Mouse (Mus musculus): Measurements from ENCODE around the gene Krtcap2.
"Not testable (repeated sequence)": the region's sequence is repeated elsewhere in the genome, so short reads cannot be mapped to it uniquely, and the experiment has no call there.

The Krtcap2 gene

DNA sequence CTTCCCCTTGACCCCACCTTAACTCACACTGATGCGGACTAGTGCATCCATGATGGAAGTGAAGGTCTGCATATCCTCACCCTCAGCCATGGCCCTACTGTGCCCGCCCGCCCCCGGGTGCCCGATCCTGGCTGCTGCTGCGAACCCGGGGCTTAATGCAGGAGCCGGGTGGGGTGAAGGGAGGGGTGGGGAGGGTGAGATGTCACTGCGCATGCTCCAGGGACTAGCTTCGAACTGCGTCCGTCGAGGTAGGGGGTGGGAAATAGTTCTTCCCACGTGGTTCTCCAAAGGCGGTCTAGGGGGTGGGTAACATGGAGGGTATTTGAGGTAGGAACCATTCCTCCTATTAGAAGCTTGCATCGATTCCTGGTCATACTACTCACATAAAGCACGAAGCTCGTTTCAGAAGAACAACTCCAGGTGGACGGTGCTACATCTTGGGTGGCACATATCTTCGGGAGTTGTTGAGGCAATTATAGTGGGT, at the start of gene Krtcap2:
Gene Krtcap2 (plus strand): TSS at position 279 of the 484 bp plus-strand sequence.
- no peak for DNase-seq (ENCODE audit: low spot score in 2 of 2)

DNA sequence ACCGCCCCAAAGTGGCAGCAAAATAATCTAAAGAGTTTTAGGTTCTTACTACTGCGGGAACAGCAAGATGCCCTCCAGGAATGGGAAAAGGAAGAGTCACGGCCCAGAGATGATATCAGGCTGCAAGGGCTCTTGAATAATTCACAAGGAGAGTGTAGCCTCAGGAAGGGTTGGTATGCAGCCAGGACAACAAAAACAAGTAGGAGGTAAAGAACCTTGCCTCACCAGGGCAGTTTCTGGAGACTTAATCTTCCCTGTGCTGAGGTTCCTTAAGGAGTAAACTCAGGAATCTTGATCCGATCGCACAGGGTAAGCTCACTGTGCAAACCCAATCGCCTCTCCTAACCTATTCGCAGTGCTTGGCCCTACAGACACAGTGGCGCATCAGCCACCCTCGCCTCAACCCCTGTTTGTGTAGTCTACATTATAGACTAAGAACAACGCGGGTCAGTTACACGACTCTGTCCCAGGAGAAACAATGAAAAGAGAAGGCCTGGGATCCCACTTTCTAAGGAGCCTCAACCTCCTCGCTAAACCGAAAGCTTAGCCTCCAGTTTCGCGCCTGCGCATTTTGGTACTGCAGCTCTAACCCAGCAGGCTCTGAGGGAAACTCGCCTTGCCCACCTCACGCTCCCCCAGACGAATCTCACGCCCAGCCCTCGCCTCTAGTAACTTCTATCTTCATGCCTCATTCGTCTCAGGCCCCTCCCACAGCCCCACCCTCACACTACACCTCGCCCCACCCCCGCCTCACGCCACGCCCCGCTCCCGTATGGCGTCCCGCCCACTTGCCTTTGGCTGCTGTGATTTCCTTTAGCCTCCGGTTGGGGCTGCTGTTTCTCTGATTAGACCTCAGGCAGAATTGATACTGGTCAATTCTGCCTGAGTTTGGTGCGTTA, 49.5 kb upstream of the Krtcap2 start:
- DNase-seq (ENCODE audit: low spot score in 2 of 2) = peak; percentile 68 to 77

DNA sequence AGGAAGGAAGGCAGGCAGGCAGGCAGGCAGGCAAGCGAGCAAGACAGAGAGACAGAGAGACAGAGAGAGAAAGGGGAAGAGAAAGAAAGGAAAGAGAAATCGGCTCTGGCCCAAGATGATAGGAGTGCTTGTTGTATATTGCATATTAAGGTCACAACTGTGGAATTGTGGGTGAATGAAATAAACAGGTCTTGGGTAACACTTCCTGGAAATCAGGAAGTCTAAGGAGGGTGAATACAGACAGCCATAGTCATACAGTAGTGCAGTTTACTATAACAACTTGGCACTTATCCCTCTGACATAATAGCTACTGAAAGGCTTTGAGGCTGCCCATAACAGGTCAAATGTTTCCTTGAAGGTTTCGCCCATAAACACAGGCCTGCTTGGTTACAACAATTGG, 45.9 kb upstream of the Krtcap2 start:
- no peak for DNase-seq (ENCODE audit: low spot score in 2 of 2)

DNA sequence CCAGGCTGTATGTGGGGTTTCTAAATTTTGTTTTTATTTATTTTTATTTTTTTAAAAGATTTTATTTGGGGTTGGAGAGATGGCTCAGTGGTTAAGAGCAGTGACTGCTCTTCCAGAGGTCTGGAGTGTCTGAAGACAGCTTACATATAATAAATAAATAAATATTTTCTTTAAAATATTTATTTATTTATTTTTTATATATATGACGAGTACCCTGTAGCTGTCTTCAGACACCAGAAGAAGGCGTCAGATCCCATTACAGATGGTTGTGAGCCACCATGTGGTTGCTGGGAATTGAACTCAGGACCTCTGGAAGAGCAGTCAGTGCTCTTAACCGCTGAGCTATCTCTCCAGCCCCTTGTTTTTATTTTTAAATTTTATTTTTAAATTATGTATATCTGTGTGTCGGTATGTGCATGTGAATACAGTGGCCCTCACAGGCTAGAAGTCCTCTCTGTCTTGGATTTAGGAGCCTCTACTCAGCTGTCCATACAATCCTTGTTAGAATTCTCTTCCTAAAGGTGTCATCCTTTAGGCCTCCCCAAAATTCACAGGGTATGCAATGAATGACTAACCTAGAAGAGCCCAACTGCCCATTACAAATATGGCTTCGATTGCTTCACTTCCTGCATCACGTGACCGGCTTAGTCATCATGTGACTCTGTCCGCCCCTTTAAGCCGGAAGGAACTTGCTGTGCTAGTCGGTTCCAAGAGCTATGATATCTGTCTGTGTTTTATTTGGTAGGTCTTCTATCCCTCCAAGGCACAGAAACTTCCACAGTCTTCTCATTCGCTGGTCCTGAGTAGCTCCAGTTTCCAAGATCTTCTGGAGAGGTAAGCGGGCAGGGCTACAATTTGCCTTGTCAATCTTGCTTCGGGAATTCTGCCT, 43.3 kb upstream of the Krtcap2 start, which contains the start of gene Gba:
Gene Gba (plus strand): TSS at position 676 of the 889 bp plus-strand sequence.
- peak; percentile 65 to 78 for DNase-seq (ENCODE audit: low spot score in 2 of 2)

DNA sequence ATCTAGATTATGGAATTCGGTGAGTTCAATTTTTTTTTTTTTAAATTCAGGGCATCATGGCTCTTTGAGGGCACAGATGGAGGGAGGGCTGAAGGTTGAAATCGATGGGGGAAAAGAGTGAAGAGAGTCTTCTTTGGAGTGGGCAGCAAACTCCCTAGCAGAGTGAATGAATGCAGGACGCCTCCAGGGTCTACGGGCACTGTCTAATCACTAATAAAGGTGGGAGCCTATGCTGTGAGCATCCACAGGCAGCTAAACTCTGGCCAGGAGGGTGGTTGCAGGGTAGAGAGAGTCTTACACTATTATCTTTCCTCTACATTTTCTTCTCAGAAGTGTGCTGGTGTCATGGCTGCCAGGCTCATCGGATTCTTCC, 42.6 kb upstream of the Krtcap2 start:
- DNase-seq (ENCODE audit: low spot score in 2 of 2) = no peak

DNA sequence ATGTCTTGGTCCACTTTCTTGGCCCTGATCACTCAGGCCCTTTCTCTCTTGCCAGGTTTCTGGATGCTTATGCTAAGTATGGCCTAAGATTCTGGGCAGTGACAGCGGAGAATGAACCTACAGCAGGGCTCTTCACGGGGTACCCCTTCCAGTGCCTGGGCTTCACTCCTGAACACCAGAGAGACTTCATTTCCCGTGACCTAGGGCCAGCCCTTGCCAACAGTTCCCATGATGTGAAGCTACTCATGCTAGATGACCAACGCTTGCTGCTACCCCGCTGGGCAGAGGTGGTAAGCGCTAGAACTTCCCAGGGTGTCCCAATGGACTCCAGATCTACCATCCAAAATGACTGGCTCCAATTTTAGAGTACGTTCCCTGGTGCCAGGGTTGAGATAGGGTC, 39.7 kb upstream of the Krtcap2 start:
- DNase-seq (ENCODE audit: low spot score in 2 of 2) = no peak

- no peak for DNase-seq (ENCODE audit: low spot score in 2 of 2)
These were observed 39.1 kb upstream of the Krtcap2 start for GRCm38 (mm10) chr3:89206695-89207094.

DNA sequence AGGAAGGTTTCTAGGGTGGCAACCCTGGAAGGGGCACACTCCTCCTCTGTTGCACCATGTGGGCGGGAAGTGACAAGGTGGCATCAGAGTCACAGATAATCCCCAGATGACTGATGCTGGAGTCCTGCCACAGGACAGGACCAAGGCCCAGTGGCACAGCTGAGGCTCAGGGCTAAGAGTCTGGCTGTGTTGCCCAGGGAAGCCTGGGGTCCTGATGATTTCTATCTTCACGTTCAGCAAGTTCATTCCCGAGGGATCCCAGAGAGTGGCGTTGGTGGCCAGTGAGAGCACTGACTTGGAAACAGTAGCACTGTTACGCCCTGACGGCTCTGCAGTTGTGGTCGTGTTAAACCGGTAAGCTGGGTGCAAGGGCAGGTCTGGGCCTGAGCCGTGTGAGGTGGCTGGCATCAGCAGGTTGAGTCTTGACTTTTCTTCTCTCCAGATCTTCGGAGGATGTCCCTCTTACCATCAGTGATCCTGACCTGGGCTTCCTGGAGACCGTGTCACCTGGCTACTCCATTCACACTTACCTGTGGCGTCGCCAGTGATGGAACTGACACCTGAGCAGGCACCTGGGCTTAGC, 37.6 kb upstream of the Krtcap2 start:
- no peak for DNase-seq (ENCODE audit: low spot score in 2 of 2)

DNA sequence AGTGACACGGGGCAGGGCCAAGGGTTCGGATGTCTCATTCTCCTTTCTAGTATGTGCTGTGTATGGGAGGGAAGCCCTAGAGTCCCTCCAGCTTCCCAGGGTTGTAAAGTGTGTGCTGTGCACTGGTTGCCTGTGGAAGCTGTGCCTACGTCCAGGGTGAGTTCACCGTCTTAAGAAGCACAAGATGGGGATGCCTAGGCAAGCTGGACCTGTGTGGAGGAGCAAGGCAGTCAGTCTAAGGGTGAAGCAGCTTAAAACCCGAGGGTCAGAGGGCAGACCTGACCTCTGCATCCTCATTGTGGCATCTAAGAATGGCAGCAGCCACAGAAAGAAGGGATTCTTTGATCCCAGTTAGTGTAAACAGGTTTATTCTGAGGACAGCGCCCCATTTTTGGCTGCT, 37.0 kb upstream of the Krtcap2 start:
- no peak for DNase-seq (ENCODE audit: low spot score in 2 of 2)

DNA sequence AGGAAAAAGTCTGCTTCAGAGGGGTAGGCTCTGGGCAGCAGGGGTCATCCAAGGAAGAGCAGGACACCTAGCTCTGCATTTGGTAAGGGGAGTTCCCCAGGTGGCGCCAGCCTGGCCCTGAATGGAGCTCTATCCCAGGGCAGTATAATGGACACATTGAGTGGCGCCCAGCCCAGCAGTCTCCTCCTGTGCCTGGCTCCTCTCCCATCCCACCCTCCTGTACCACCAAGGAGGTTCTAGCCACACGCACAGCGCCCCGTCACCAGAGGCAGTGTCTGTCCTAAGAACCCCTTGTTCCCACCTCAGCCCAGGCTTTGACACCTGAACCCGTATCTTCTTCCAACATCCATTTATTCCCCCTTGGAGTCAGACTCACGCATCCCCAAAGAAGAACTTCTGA, 36.0 kb upstream of the Krtcap2 start:
- DNase-seq (ENCODE audit: low spot score in 2 of 2) = no peak

GRCm38 (mm10) chr3:89210162-89210561, 35.6 kb upstream of the Krtcap2 start:
- no peak for DNase-seq (ENCODE audit: low spot score in 2 of 2)

GRCm38 (mm10) chr3:89210731-89211130, 35.0 kb upstream of the Krtcap2 start:
- DNase-seq (ENCODE audit: low spot score in 2 of 2) = no peak

DNA sequence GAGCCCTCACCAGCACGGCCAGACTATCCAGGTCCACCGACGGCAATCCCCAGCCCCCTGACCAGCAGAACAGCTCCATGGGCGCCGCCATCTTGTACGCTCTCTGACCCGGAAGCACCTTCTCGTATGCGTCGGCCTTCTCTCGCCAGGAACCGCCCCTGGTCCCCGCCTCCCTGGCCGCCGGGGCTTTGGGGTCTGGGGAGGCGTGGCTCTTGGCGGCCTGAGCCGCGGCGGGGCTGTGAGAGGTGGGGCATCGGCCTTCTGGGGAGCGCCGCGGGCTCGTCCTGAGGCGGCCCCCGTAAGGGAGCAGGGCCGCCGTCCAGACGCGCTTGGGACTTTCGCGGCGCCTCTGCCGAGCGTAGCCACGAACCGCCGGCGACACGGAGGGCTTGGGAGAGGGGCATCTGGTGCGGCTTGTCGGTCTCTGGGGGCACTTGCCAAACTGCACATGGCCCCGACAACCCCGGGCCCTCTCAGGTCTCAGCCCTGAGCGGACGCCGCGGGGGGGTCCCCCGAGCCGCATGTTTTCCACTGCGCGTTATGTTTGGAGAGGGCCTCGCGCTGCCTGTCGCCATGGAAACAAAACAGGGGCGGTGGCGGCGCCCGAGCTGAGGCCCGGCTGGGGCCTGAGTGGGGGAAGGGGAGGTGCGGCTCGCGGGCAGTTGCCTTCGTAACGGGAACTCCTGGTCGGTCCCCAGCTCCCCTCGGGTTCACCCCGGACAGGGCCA, 31.8 kb upstream of the Krtcap2 start:
- peak; percentile 70 to 79 for DNase-seq (ENCODE audit: low spot score in 2 of 2)

DNA sequence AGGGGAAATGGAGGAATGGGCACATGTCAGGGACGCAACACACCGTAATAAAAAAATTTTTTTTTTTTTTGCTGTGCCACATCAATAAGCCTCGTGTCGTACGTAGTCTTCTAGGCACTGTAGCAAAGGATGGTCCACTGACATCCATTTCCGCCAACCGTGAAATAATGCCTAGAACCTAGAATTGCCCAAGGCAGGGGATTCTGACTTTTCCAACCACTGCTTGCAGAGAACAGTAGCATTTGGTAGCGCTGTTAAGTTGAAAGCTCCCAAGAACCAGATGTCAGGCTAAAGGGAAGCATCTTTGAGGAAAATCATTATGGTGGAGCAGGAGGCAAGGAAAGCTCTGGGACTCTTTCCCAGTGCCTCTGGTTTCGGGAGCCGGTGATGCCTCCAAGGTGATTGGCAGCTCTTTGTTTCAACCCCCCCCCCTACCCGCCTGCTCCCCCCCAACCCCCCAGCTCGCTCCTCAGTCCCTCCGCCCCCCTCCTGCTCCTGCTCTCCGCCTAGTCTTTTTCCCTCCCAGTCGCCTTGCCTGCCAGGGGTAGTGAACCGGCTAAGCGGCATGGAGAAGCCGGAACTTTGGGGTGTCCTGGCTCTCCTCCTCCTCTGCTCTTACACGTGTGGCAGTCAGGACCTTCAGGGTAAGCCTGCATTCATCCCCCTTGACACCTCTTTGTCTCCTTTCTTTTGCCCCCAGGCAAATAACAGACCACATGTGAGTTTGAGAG, 30.9 kb upstream of the Krtcap2 start, which contains the start of gene Thbs3:
Gene Thbs3 (plus strand): TSS at position 500 of the 731 bp plus-strand sequence.
- no peak for DNase-seq (ENCODE audit: low spot score in 2 of 2)

- DNase-seq (ENCODE audit: low spot score in 2 of 2) = peak; percentile 55 to 78
These were observed 29.9 kb upstream of the Krtcap2 start for GRCm38 (mm10) chr3:89215853-89216252.

DNA sequence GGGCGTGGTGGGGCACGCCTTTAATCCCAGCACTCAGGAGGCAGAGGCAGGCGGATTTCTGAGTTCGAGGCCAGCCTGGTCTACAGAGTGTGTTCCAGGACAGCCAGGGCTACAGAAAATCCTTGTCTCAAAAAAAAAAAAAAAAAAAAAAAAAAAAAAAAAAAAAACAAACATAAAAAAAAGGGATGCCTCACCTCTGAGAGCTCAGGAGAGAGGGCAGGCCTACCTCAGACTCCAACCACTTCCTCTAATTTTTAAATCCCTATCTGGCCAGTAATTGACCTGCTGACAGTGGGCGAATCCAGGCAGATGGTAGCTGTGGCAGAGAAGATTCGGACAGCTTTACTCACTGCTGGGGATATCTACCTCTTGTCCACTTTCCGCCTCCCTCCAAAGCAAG, 29.4 kb upstream of the Krtcap2 start:
- not testable (repeated sequence) for DNase-seq (ENCODE audit: low spot score in 2 of 2)

DNA sequence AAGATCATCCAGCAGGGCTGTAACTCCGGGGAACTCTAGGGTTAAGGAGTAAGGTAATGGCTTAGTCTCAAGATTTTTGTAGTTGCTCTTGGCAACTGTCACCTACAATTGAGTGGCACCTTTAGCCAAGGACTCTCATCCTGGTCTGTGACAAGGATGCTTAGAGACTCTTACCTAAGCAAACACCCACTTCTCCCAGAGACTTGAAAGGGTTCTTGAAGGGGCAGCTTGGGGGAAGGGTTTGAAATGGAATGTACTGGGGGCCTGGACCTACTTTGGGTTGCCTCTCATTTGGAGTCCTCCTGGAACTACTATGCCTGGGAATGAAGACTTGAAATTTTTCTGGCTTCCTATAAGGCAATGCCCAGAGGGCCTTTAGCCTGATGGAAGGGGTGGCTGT, 27.5 kb upstream of the Krtcap2 start:
- DNase-seq (ENCODE audit: low spot score in 2 of 2) = no peak

DNA sequence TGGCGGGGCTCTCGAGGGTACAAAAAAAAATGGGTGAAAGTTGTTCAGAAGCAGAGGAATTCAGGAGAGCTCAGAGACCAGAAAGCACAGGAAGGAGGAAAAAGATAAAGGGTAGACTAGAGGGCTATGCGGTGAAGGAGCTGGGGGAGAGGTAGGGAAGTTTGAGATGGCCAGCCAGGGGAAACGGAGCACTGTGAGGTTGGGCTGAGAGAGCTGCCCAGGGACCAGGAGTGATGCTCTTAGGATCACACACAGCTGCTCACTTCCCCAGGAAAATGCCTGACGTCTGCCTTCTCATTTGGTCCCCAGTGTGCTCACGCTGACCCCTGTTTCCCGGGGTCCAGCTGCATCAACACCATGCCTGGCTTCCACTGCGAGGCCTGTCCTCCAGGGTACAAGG, 26.2 kb upstream of the Krtcap2 start:
- no peak for DNase-seq (ENCODE audit: low spot score in 2 of 2)

GRCm38 (mm10) chr3:89221167-89221566, 24.6 kb upstream of the Krtcap2 start:
- no peak for DNase-seq (ENCODE audit: low spot score in 2 of 2)

GRCm38 (mm10) chr3:89224796-89225195, 21.0 kb upstream of the Krtcap2 start:
- no peak for DNase-seq (ENCODE audit: low spot score in 2 of 2)
